ENCODE assay signal across 8 mouse cellular contexts in genomic region chr2:39224621-39225020, GRCm38 (mm10). TPM values are rescaled to one million over a fixed set of nuclear protein-coding genes. Genes with fewer than 3 reads are reported as not detected.
A peak's percentile ranks its signal among the peaks of the same experiment; 100 is the strongest.
DNase-seq lines count a peak whose midpoint lies in the region; ATAC-seq and TF ChIP-seq lines count a peak whose summit lies in the region.

No protein-coding gene starts in this region.

- H3K27me3 ChIP-seq in kidney, embryonic 14.5 days (ENCODE audit: control insufficient read depth, insufficient read depth, low read length): no peaks in the 10 kb centered on the region
- H3K27me3 ChIP-seq in hindbrain, postnatal 0 days (ENCODE audit: insufficient read depth, low read length): no peaks in the 10 kb centered on the region
- no peaks in the 10 kb centered on the region for H3K27me3 ChIP-seq in midbrain, embryonic 16.5 days (ENCODE audit: control insufficient read depth, insufficient read depth, low read depth, low read length)

- no peaks in the 10 kb centered on the region for H3K9me3 ChIP-seq in kidney, embryonic 14.5 days (ENCODE audit: control insufficient read depth, low read length)
- no peaks in the 10 kb centered on the region for H3K9me3 ChIP-seq in hindbrain, postnatal 0 days (ENCODE audit: low read length)
- no peaks in the 10 kb centered on the region for H3K9me3 ChIP-seq in midbrain, embryonic 16.5 days (replicated peaks; ENCODE audit: control insufficient read depth, low read length, poor library complexity, severe bottlenecking)

- peak overlapping the region; percentile 69 for H3K4me2 ChIP-seq in kidney, embryonic 14.5 days (replicated peaks; ENCODE audit: low read depth, low read length)
- peak overlapping the region; percentile 70 for H3K4me2 ChIP-seq in hindbrain, postnatal 0 days (ENCODE audit: low read depth, low read length)
- H3K4me2 ChIP-seq in midbrain, embryonic 16.5 days (ENCODE audit: low read length): peak overlapping the region; percentile 72

- peaks cover 11% of the 10 kb centered on the region for H3K4me1 ChIP-seq in kidney, embryonic 14.5 days (ENCODE audit: control insufficient read depth, insufficient read depth, low read length)
- peaks cover 6% of the 10 kb centered on the region; the same call in 1 of the 2 replicates for H3K4me1 ChIP-seq in hindbrain, postnatal 0 days (ENCODE audit: insufficient read depth, low read length)
- peaks cover 19% of the 10 kb centered on the region for H3K4me1 ChIP-seq in midbrain, embryonic 16.5 days (ENCODE audit: control insufficient read depth, insufficient read depth, low read length)

- peak; percentile 36 for TF ChIP-seq CTCF in hindbrain, postnatal 0 days (IDR thresholded peaks at IDR 0.05; ENCODE audit: low read depth)

- peak overlapping the region; percentile 85; the same call in 1 of the 2 replicates for H3K9ac ChIP-seq in kidney, embryonic 14.5 days (ENCODE audit: low read depth, low read length)
- H3K9ac ChIP-seq in hindbrain, postnatal 0 days (replicated peaks; ENCODE audit: low read length): no peak overlapping the region
- no peak overlapping the region for H3K9ac ChIP-seq in midbrain, embryonic 16.5 days (ENCODE audit: low read depth, low read length)

- DNase-seq in kidney, adult 8-10 months: no peak
- DNase-seq in brain, adult 2 months (ENCODE audit: low read depth, low spot score): peak; percentile 19
- DNase-seq in hindbrain, postnatal 0 days (ENCODE audit: low spot score): no peak
- DNase-seq in thymus, postnatal 25 days: no peak
- DNase-seq in kidney, postnatal 10 days: no peak
- no peak for DNase-seq in kidney, adult 9 months

- ATAC-seq in kidney, embryonic 14.5 days (ENCODE audit: low FRiP score, low TSS enrichment): no peak
- no peak for ATAC-seq in hindbrain, postnatal 0 days
- ATAC-seq in midbrain, embryonic 16.5 days: no peak

- H3K4me3 ChIP-seq in kidney, embryonic 14.5 days (ENCODE audit: low read length): peak overlapping the region; percentile 69; the same call in 1 of the 2 replicates
- peak overlapping the region; percentile 85 for H3K4me3 ChIP-seq in hindbrain, postnatal 0 days (ENCODE audit: low read length)
- H3K4me3 ChIP-seq in midbrain, embryonic 16.5 days (ENCODE audit: low read depth, low read length): peak overlapping the region; percentile 79; the same call in 1 of the 2 replicates

- H3K36me3 ChIP-seq in kidney, embryonic 14.5 days (ENCODE audit: control insufficient read depth, insufficient read depth, low read length): no peaks in the 10 kb centered on the region
- no peaks in the 10 kb centered on the region for H3K36me3 ChIP-seq in hindbrain, postnatal 0 days (ENCODE audit: insufficient read depth, low read length)
- H3K36me3 ChIP-seq in midbrain, embryonic 16.5 days (ENCODE audit: control insufficient read depth, insufficient read depth, low read length): no peaks in the 10 kb centered on the region

- H3K27ac ChIP-seq in kidney, embryonic 14.5 days (ENCODE audit: low read depth, low read length): no peak overlapping the region
- H3K27ac ChIP-seq in hindbrain, postnatal 0 days: no peak overlapping the region
- H3K27ac ChIP-seq in midbrain, embryonic 16.5 days (ENCODE audit: low read length): no peak overlapping the region

RNA-seq across cellular contexts. Expression of gene Ppp6c, which starts 1.6 kb away (rescaled TPM):
- 67.4 and 79.0 TPM in 2 replicates for polyA plus RNA-seq in kidney, embryonic 14.5 days (2014; fragmentation: Nextera tagmentation; extraction: Ambion mirVana)
- total RNA-seq in hindbrain, postnatal 0 days (2014; rRNA removed): 42.8 and 46.1 TPM in 2 replicates
- 48.6 and 50.3 TPM in 2 replicates for polyA plus RNA-seq in hindbrain, postnatal 0 days (2015; fragmentation: Nextera tagmentation; extraction: Ambion mirVana)
- 70.7 and 74.3 TPM in 2 replicates for polyA plus RNA-seq in midbrain, embryonic 16.5 days (2015; fragmentation: Nextera tagmentation; extraction: Ambion mirVana)

RNA-seq across cellular contexts. Expression of gene Scai, which starts 34.1 kb away (rescaled TPM):
- 10.7 and 14.1 TPM in 2 replicates for polyA plus RNA-seq in kidney, embryonic 14.5 days (2014; fragmentation: Nextera tagmentation; extraction: Ambion mirVana)
- 67.1 and 124 TPM in 2 replicates for total RNA-seq in hindbrain, postnatal 0 days (2014; rRNA removed)
- polyA plus RNA-seq in hindbrain, postnatal 0 days (2015; fragmentation: Nextera tagmentation; extraction: Ambion mirVana): 13.8 and 14.5 TPM in 2 replicates
- 18.7 and 22.8 TPM in 2 replicates for polyA plus RNA-seq in midbrain, embryonic 16.5 days (2015; fragmentation: Nextera tagmentation; extraction: Ambion mirVana)
